Mouse (Mus musculus) liver, adult 2 months (tissue): ENCODE measurements around the gene Rac3. TPM values are rescaled to one million over a fixed set of nuclear protein-coding genes. Genes with fewer than 3 reads are reported as not detected.

ENCODE experiments used
- DNase-seq: peaks from one replicate; pipeline ENCODE4 v3.0.0-alpha.2; 2011; ENCODE audit warnings: low read depth, low spot score; ENCODE audit errors: extremely low read depth
- H3K27ac ChIP-seq: fragments of 200-500 bp; replicated peaks from 2 replicates; pipeline ENCODE4 v1.5.1; 2012; ENCODE audit warnings: low read depth, mild to moderate bottlenecking, control low read depth, inconsistent platforms, low read length; ENCODE audit not compliant: insufficient read depth
- H3K27me3 ChIP-seq: fragments of 200-500 bp; 2 replicates; pipeline ENCODE4 v1.6.1; 2012; ENCODE audit warnings: mild to moderate bottlenecking, moderate library complexity, low read length, inconsistent platforms; ENCODE audit not compliant: control insufficient read depth, insufficient read depth
- H3K36me3 ChIP-seq: fragments of 200-500 bp; 2 replicates; pipeline ENCODE4 v1.6.1; 2012; ENCODE audit warnings: low read length, inconsistent platforms; ENCODE audit not compliant: control insufficient read depth, insufficient read depth
- H3K4me1 ChIP-seq: fragments of 200-500 bp; 2 replicates; pipeline ENCODE4 v1.6.1; 2011; ENCODE audit warnings: low read length; ENCODE audit not compliant: control insufficient read depth, insufficient read depth
- H3K4me3 ChIP-seq: fragments of 200-500 bp; 2 replicates; pipeline ENCODE4 v1.5.1; 2011; ENCODE audit warnings: low read depth, mild to moderate bottlenecking, control low read depth, low read length, moderate library complexity; ENCODE audit not compliant: insufficient read depth
- H3K79me2 ChIP-seq: fragments of 200-500 bp; 2 replicates; pipeline ENCODE4 v1.6.1; 2012; ENCODE audit warnings: inconsistent platforms, mild to moderate bottlenecking, low read length, moderate library complexity; ENCODE audit not compliant: control insufficient read depth, insufficient read depth
- H3K9ac ChIP-seq: fragments of 200-500 bp; 2 replicates; pipeline ENCODE4 v1.6.1; 2012; ENCODE audit warnings: low read depth, mild to moderate bottlenecking, control low read depth, inconsistent platforms, low read length
- CTCF ChIP-seq: fragments of 200-500 bp; IDR thresholded peaks from 2 replicates; pipeline ENCODE4 v1.5.1; 2011; ENCODE audit warnings: low read depth, low read length, control low read depth
- POLR2A ChIP-seq: fragments of 200-500 bp; IDR thresholded peaks from 2 replicates; pipeline ENCODE4 v1.6.1; 2011; ENCODE audit warnings: low read length, control low read depth; ENCODE audit not compliant: insufficient read depth; ENCODE audit errors: extremely low read depth
- WGBS: fragments of 180-500 bp; shearing (Covaris S2); methylation state at CpG from one replicate; pipeline ENCODE4 v1.1.7; 2018; 5-methylcytosine and 5-hydroxymethylcytosine counted together
- polyA plus RNA-seq: library from polyadenylated mRNA; depleted of rRNA; stranded (reverse); fragments of >200 nt; gene quantifications from 2 replicates; pipeline ENCODE4 v1.2.3, GENCODE M21; 2012
- total RNA-seq: library from RNA; depleted of rRNA; stranded (reverse); fragments of >200 nt; gene quantifications from 2 replicates; pipeline ENCODE4 v1.2.3, GENCODE M21; 2014

Gene Rac3
- total and polyA plus RNA-seq, 2 experiments = 0.55 to 1.1 TPM

GRCm38 (mm10) chr11:120714546-120714945, 6.7 kb upstream of the Rac3 start:
- Histone ChIP-seq H3K36me3 (no peaks in the 10 kb centered on the region), H3K9ac (peak overlapping the region; percentile 48), H3K27ac (no peak overlapping the region), H3K4me1 (peaks cover 9% of the 10 kb centered on the region), H3K4me3 (no peak overlapping the region; the same call in 1 of the 2 replicates), H3K79me2 (no peaks in the 10 kb centered on the region), H3K27me3 (no peaks in the 10 kb centered on the region)
- DNase-seq = no peak
- TF ChIP-seq POLR2A (no peak), CTCF (no peak)
- WGBS = 47% methylated on average over 10 of the region's 10 CpGs

- H3K79me2 ChIP-seq = no peaks in the 10 kb centered on the region
- TF ChIP-seq POLR2A (no peak), CTCF (no peak)
- H3K27me3 ChIP-seq = no peaks in the 10 kb centered on the region
- no peaks in the 10 kb centered on the region for H3K36me3 ChIP-seq
- peaks cover 9% of the 10 kb centered on the region for H3K4me1 ChIP-seq
- no peak overlapping the region for H3K4me3 ChIP-seq
- no peak for DNase-seq
- no peak overlapping the region for H3K27ac ChIP-seq
- WGBS = 92% methylated on average over 9 of the region's 9 CpGs
- H3K9ac ChIP-seq = no peak overlapping the region
These were observed 6.1 kb upstream of the Rac3 start for GRCm38 (mm10) chr11:120715131-120715530.

DNA sequence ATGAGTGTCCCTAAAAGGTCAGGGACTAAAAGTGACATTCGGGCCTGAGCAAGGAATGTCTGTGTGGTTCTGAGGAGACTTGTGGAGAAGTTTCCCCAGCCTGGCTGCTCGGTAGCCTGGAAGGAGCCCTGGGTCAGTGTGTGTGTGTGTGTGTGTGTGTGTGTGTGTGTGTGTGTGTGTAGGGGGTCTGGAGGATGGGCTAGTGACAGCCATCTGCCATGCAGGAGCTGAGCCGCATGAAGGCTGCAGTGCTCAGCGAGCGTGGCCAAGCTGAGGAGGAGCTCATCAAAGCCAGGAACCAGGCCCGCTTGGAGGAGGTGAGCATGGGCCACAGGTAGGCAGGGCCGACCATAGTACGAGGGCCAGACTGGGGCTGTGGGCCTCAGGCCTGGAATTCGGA, 2.0 kb upstream of the Rac3 start:
- no peaks in the 10 kb centered on the region for H3K27me3 ChIP-seq

GRCm38 (mm10) chr11:120719841-120720376, 1.4 kb upstream of the Rac3 start:
- 94% methylated on average over 13 of the region's 13 CpGs for WGBS
- DNase-seq = no peak
- TF ChIP-seq POLR2A (no peak), CTCF (no peak)
- Histone ChIP-seq H3K9ac (no peak overlapping the region), H3K4me3 (no peak overlapping the region), H3K79me2 (no peaks in the 10 kb centered on the region), H3K36me3 (peaks cover 1% of the 10 kb centered on the region; the same call in 1 of the 2 replicates), H3K27me3 (no peaks in the 10 kb centered on the region), H3K27ac (no peak overlapping the region), H3K4me1 (0 out of 2 replicates have a peak, but pooled peaks cover 4% of the 10 kb centered on the region)

More for the DNA sequence above, 2.0 kb upstream of the Rac3 start:
- Histone ChIP-seq H3K4me1 (peaks cover 9% of the 10 kb centered on the region), H3K79me2 (no peaks in the 10 kb centered on the region), H3K27ac (no peak overlapping the region), H3K36me3 (no peaks in the 10 kb centered on the region), H3K9ac (no peak overlapping the region), H3K4me3 (no peak overlapping the region)
- no peak for DNase-seq
- TF ChIP-seq CTCF = no peak
- no peak for TF ChIP-seq POLR2A
- WGBS = 94% methylated on average over 9 of the region's 9 CpGs

- H3K4me1 ChIP-seq = 0 out of 2 replicates have a peak, but pooled peaks cover 4% of the 10 kb centered on the region
- H3K27me3 ChIP-seq = no peaks in the 10 kb centered on the region
- no peak overlapping the region for H3K27ac ChIP-seq
- peak; percentile 68 for DNase-seq
- no peak overlapping the region for H3K9ac ChIP-seq
- 15% methylated on average over 17 of the region's 17 CpGs for WGBS
- peaks cover 2% of the 10 kb centered on the region for H3K36me3 ChIP-seq
- no peak overlapping the region for H3K4me3 ChIP-seq
- peak; percentile 93 for TF ChIP-seq CTCF
- no peak for TF ChIP-seq POLR2A
- H3K79me2 ChIP-seq = no peaks in the 10 kb centered on the region
These were observed 820 bp upstream of the Rac3 start for GRCm38 (mm10) chr11:120720450-120720849.

- Histone ChIP-seq H3K79me2 (no peaks in the 10 kb centered on the region), H3K27me3 (no peaks in the 10 kb centered on the region), H3K4me3 (peak overlapping the region; percentile 42; the same call in 1 of the 2 replicates), H3K36me3 (peaks cover 4% of the 10 kb centered on the region), H3K9ac (peak overlapping the region; percentile 67; the same call in 1 of the 2 replicates), H3K4me1 (peaks cover 11% of the 10 kb centered on the region; the same call in 1 of the 2 replicates), H3K27ac (no peak overlapping the region)
- TF ChIP-seq CTCF (no peak), POLR2A (0 out of 2 replicates have a peak, but pooled peaks have one; percentile 9)
- no peak for DNase-seq
- WGBS = 20% methylated on average over 21 of the region's 21 CpGs
These were observed 879 bp downstream of the Rac3 start for GRCm38 (mm10) chr11:120722067-120722630.
